Mouse (Mus musculus) spleen, adult 18-20 months (tissue): ENCODE measurements at regions not wholly inside any gene's neighbourhood (a gene's known extent, or its start where the extent isn't known, plus 50 kb on each side); places are given as distances from the start of the nearest gene placed in this dataset.

Experiments used
- DNase-seq, 2 experiments: peaks; one replicate each; pipeline ENCODE4 v3.0.0; 2022; ENCODE audit warnings: mixed read lengths in 2 of 2

GRCm38 (mm10) chr2:75244311-75245033, 414.6 kb upstream of the Hnrnpa3 start:
- DNase-seq: no peak

GRCm38 (mm10) chr2:75245256-75245655, 413.8 kb upstream of the Hnrnpa3 start:
- no peak for DNase-seq

- no peak for DNase-seq
Observed at GRCm38 (mm10) chr2:75245662-75246061, 413.4 kb upstream of the Hnrnpa3 start.

- DNase-seq: no peak
Observed at GRCm38 (mm10) chr2:75246082-75246743, 412.8 kb upstream of the Hnrnpa3 start.

- no peak for DNase-seq
Observed at GRCm38 (mm10) chr2:75248251-75248650, 410.8 kb upstream of the Hnrnpa3 start.

GRCm38 (mm10) chr2:75250507-75250906, 408.6 kb upstream of the Hnrnpa3 start:
- no peak for DNase-seq

GRCm38 (mm10) chr2:75252829-75253228, 406.2 kb upstream of the Hnrnpa3 start:
- DNase-seq: no peak

- DNase-seq: no peak
Observed at GRCm38 (mm10) chr2:75265218-75265617, 393.8 kb upstream of the Hnrnpa3 start.

GRCm38 (mm10) chr2:75265739-75266699, 393.0 kb upstream of the Hnrnpa3 start:
- DNase-seq: no peak

GRCm38 (mm10) chr2:75267949-75268348, 391.1 kb upstream of the Hnrnpa3 start:
- no peak for DNase-seq

GRCm38 (mm10) chr2:75269446-75269845, 389.6 kb upstream of the Hnrnpa3 start:
- no peak for DNase-seq

- DNase-seq: no peak
Observed at GRCm38 (mm10) chr2:75270115-75270514, 388.9 kb upstream of the Hnrnpa3 start.

GRCm38 (mm10) chr2:75287900-75288299, 371.2 kb upstream of the Hnrnpa3 start:
- no peak for DNase-seq

GRCm38 (mm10) chr2:75291674-75292073, 367.4 kb upstream of the Hnrnpa3 start:
- no peak for DNase-seq

GRCm38 (mm10) chr2:75306821-75307220, 352.2 kb upstream of the Hnrnpa3 start:
- no peak for DNase-seq

GRCm38 (mm10) chr2:75311191-75311590, 347.9 kb upstream of the Hnrnpa3 start:
- no peak for DNase-seq

GRCm38 (mm10) chr2:75312246-75312645, 346.8 kb upstream of the Hnrnpa3 start:
- peak in 1 of 2 experiments; percentile 6 for DNase-seq

GRCm38 (mm10) chr2:75315341-75315740, 343.7 kb upstream of the Hnrnpa3 start:
- no peak for DNase-seq

- no peak for DNase-seq
Observed at GRCm38 (mm10) chr2:75318190-75318589, 340.9 kb upstream of the Hnrnpa3 start.

GRCm38 (mm10) chr2:75324146-75324749, 334.8 kb upstream of the Hnrnpa3 start:
- no peak for DNase-seq

GRCm38 (mm10) chr2:75329598-75329997, 329.5 kb upstream of the Hnrnpa3 start:
- DNase-seq: no peak

- no peak for DNase-seq
Observed at GRCm38 (mm10) chr2:75341310-75341709, 317.8 kb upstream of the Hnrnpa3 start.
